Mouse (Mus musculus): Measurements from ENCODE around the gene Hnrnpl.

The Hnrnpl gene

DNA sequence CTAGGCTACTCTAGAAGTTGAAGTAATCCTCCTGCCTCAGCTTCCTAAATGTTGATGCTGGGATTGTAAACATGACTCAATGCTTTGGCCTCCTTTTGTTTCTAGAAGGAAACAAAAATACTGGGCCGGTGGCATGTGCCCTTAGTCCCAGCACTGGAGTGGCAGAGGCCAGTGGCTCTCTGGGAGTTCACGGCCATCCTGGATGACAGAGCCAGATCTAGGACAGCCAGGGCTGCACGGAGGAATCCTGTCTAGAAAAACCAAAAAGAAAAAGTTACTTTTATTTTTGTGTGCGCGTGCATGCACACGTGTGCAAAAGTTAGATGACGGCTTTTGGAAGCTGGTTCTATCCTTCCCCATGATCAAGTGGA, 18.0 kb downstream of the Hnrnpl start:
- DNase-seq (ENCODE audit: low read depth in 2 of 2, low spot score in 2 of 2): no peak

DNA sequence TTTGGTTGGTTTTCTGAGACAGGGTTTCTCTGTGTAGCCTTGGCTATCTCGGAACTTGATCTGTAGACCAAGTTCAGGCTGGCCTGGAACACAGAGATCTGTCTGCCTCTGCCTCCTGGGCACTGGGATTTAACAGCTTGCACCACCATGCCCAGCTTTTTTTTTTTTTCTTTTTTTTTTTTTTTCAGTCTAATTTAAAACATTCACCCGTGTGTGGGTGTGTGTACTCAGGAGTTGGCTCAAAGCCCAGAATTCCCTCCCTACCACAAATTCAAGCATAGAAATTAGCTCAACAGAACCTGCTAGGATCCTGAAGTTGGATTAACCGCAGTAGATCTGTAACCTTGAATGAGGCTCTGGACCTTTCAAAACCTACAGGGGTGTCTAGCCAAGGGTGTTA, 19.0 kb downstream of the Hnrnpl start:
- no peak for DNase-seq (ENCODE audit: low read depth in 2 of 2, low spot score in 2 of 2)

DNA sequence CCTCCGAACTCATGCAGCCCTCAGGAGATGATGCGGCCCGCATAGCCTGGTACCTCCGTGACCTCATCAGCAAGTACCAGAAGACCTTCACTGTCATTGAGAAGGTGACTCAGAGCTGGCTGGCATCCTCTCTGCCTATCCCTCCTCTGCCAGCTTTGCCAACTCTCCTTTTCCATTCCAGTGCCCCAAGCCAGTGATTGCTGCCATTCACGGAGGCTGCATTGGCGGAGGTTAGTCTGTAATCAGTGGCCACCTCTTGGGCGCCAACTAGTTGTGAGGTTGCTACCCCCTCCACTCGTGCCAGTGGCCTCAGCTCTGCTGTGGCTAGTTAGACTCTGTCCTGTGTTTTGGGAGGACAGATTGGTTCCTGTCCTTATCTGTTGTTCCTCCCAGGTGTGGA, 21.5 kb downstream of the Hnrnpl start:
- no peak for DNase-seq (ENCODE audit: low read depth in 2 of 2, low spot score in 2 of 2)

DNA sequence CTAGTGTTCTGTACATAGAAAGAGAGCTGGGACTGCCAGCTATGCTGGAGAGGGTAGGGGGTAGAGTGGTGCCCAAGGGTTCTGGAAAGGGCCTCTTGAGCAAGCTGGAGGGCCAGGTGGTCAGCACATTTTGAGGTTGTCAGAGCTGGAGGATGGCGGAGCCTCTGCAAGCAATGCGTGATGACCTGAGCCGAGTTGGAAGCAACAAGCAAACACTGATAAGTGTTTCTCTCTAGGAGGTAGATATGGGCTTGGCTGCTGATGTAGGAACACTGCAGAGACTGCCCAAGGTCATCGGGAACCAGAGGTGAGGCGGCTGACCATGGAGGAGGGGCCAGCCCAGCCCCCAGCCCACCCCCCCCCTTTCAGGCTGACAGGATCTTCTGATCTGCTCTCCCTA, 22.6 kb downstream of the Hnrnpl start:
- DNase-seq (ENCODE audit: low read depth in 2 of 2, low spot score in 2 of 2): no peak

DNA sequence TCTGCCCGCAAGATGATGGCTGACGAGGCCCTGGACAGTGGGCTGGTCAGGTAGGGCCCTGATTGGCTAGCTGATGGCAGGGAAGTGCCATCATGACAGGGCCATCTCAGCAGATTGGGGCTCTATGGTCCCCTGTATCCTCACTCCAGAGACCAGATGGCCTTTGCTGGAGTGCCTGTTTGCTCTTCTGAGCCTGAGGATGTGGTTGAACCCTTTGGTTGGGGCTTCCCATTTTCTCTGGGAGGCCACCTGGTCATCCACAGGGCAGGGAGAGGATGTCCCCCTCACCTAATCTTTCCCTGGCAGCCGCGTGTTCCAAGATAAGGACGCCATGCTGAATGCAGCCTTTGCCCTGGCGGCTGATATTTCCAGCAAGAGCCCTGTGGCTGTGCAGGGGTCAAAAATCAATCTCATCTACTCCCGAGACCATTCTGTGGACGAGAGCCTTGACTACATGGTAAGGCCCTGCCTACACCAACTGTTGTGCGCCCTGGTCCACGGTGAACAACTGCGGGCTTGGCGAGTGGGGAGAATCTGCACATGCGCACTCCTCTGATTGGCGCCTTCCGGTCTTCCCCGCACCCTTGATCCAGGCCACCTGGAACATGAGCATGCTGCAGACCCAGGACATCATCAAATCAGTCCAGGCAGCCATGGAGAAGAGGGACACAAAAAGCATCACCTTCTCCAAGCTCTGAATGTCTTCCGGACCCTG, 23.2 kb downstream of the Hnrnpl start:
- no peak for DNase-seq (ENCODE audit: low read depth in 2 of 2, low spot score in 2 of 2)

DNA sequence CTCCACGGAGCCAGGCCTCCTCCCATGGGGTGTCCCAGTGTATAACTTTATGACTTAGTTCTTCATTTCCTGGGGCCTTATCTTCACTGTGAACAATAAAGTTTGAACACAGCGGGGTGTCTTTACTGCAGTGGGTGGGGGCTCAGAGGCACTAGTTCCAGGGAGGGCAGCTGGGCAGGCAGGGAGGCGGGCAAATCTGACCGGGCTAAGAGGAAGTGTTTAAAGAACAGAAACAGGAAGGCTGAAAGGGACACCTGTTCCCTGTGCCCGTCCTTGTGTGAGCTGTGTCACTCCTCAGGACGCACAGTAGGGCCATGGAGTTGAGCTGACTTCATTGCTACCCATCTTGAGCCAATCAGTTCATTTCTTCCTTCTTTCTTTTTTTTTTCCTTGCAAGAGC, 23.8 kb downstream of the Hnrnpl start:
- DNase-seq (ENCODE audit: low read depth in 2 of 2, low spot score in 2 of 2): no peak

DNA sequence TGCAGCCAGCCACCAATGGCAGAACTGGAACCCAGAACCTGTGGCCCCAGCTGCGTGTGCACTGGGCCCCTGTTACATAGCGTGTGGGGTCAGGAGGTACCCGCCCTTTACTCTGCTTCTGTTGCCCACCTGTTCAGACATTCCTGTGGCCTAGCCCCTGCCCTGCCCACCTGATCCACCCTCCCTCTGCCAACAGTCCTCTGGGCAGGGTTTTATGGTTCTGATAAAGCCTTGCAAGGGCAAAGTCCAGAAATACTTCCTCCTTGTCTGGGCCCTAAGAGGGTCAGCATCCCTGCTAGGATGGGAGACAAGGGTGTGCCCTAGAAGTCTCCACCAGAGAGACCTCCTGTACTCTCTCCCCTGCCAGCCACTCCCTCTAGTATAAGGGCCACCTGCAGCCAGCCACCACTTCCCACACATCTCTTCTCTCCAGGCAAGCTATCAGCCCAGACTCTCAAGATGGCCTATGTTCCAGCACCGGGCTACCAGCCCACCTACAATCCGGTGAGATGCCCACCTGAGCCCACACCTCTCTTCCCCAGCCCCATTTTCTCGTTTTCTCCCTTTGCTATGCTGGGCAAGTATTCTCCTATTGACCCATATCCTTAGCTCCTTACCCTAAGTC, 25.5 kb downstream of the Hnrnpl start, which contains the start of gene Lgals4:
Gene Lgals4 (plus strand): TSS at position 132 of the 625 bp plus-strand sequence.
- no peak for DNase-seq (ENCODE audit: low read depth in 2 of 2, low spot score in 2 of 2)

DNA sequence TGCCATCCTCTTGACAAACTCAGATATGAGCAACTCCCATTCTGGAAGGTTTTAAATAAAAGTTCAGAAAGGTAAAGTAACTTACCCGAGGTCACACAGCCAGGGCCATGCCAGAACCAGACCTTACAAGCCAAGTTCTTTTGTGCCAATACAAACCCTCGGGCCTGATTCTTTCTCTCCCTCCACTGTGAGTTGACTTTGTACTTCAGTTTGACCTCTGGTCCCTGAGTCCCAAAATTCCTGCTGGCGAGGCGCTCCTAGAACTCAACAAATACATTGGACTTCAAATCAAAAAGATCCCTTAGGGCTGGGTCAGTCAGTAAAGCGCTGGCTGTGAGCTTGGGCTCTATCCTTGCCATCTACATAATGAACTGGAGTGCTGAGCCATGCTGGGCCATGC, 28.6 kb downstream of the Hnrnpl start:
- no peak for DNase-seq (ENCODE audit: low read depth in 2 of 2, low spot score in 2 of 2)

DNA sequence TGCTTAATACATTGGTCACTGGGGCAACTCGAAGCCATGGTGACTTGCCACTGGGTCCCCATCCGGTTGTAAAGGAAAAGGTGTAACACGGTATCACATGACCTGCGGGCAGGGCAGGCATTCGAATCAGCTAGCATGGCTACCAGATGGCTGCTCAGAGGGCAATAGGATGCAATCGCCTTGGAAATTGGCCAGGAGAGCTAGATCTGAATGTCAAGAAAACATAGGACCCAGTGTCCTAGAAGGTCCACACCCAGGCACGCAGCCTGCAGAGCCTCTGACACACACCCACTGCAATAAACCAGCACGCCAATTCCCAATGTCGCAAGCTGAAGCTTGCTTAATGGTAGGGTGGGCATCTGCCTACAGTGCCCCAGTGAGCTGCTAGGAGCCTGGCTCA, 30.0 kb downstream of the Hnrnpl start:
- DNase-seq (ENCODE audit: low read depth in 2 of 2, low spot score in 2 of 2): no peak

DNA sequence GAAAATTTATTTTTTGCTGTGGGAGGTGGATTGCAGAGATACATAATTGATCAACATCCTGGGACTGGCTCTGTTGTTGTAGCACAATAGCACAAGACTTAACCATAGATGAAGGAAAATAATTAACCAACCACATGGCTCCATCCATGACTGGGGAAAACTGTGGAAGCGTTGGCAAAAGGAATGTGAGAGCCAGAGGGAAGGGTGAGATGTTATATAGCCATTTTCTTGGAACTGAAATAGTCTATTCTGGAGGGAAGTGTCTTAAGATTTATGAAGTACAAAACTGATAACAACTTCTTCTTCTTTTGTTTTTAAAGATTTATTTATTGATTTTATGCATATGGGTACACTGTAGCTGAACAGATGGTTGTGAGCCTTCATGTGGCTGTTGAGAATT, 38.9 kb downstream of the Hnrnpl start:
- no peak for DNase-seq (ENCODE audit: low read depth in 2 of 2, low spot score in 2 of 2)

DNA sequence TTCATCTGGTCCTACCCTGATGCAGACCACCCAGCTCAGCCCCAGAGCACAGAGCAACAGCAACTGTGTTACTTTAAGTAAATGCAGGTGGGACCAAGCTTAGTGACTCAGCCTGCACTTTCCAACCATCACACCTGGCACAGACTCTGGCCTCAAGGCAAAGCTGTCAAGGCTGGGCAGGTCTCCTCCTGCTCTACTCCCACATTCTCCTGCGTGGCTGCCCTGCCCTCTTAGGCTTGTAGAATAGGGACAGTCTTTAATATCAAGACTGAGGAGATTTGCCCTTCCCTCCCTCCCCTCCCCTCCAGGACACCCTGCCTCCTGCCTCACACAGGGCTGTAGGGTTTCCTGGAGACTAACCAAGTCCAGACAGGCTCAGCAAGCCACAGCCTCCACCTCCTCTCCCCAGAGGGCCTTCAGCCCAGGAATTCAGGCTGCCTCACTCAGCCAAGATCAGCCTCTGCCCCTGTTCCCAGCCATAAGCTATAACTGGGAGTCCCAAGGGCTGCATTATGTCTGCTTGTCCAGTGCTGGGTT, 41.4 kb downstream of the Hnrnpl start:
- DNase-seq (ENCODE audit: low read depth in 2 of 2, low spot score in 2 of 2): no peak

DNA sequence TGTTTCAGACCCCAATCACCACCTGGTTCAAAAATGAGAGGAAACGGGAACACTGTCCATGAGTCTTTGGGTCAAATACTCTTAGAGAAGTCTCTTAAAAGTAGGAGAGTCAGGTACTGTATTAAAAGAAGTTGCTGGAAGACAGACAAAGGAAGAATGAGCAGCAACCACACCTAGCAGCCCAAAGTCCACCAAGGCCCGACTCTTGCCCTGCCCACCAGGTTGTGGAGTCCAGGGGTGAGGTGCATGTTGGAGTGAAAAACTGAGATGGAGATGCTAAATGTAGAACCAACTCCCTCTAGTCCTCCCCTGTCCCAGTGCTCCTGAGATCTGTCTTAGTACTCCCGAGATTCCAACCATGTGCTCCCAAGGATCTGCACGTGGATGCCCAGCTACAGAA, 42.3 kb downstream of the Hnrnpl start:
- no peak for DNase-seq (ENCODE audit: low read depth in 2 of 2, low spot score in 2 of 2)

DNA sequence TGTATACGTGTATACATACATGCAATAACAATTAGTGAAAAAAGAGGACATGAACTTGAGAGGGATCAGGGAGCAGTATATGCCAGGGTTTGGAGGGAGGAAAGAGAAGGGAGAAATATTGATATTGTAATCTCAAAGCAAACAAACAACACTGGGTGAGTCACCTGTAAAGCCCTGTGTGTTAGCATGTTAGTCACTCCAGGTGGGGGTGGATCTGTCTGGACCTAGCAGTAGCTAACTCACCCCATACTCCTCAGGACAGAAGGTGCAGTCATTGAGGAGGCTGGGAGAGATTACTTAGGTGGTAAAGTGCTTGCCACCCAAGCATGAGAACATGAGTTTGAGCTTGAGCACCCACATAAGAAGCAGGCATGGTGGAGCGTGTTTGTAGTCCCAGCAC, 51.6 kb downstream of the Hnrnpl start:
- DNase-seq (ENCODE audit: low read depth in 2 of 2, low spot score in 2 of 2): no peak

DNA sequence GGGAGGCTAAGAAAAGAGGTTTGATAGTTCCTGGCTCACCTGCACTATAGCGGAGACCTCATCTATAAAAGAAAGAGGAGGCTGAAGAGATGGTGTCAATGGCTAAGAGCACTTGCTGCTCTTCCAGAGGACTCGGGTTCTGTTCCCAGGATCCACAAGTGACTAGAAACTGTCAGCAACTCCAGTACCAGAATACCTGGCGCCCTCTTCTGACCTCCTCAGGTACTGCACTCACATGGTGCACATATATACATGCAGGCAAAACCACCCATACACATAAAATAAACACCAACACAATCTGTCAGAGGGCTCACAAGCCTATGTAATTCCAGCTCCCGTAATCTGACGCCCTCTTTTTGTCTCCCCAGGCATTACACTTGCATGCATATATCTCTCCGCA, 52.6 kb downstream of the Hnrnpl start:
- peak in 1 of 2 experiments; percentile 34 for DNase-seq (ENCODE audit: low read depth in 2 of 2, low spot score in 2 of 2)

DNA sequence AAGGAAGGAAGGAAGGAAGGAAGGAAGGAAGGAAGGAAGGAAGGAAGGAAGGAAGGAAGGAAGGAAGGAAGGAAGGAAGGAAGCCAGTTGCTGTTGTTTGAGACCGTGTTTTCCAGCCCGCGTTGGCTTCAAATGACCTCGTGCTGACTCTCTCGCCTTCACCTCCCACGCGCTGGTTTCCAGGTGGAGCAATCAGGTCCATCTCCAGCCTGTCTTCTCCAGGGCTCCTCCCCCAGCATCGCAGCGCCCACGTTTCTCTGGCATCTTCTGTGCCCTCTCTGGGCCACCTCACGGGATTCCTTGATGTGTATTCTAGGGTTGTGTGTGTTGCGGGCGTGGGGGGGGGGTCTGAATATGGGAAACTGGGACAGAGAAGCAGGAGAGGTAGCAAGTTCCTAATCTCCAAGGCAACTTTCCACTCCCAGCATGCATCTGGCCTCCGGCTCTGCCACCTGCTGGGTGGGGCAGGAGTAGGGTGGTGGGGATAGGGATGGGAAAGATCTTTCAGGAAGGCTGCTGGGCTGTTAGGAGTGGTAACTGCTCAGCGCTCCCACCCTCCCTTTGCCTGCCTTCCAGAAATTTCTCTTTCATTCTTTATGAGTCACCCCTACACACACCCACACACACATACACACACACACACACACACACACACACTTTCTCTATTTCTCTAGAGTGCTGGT, 54.6 kb downstream of the Hnrnpl start:
- no peak for DNase-seq (ENCODE audit: low read depth in 2 of 2, low spot score in 2 of 2)

DNA sequence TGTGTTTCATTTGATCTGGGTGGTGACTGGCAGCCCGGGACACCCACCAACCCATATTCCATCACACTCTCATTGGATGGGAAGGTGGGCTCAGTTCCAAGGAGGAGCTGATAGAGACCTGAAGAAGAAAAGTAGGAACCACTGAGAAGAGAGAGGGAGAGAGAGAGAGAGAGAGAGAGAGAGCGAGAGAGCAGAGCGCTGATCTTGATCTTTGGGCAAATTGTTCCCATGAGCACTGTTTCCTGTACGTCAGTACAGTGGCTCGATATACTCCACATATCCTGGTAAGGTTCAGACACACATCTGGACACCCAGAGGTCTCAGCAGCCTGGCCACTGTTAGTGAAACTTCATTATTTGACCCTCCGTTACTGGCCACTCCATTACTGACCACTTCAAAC, 55.2 kb downstream of the Hnrnpl start, which contains the start of gene Lgals7:
Gene Lgals7 (plus strand): TSS at position 314 of the 400 bp plus-strand sequence.
- DNase-seq (ENCODE audit: low read depth in 2 of 2, low spot score in 2 of 2): no peak

DNA sequence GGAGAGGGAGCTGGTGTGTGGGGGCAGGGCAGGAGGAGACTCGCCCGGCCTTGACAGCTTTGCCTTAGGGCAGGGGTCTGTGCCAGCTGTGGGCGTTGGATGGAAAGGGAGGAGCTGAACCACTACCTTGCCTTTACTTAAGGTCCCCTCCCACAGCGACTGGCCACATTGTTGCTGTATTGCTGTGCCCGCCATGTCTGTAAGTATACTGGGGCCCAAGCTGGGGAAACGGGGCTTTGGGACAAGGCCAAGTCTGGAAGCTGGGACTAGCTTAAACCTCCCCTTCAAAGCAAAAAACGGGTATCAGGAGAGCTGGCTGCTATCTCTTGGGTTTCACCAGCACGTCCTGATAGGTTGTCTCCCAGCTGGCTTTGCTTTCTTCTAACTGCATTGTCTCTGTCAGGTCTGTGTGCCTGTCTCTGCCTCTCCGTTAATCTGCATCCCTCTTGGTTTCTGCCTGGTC, 56.0 kb downstream of the Hnrnpl start:
- DNase-seq (ENCODE audit: low read depth in 2 of 2, low spot score in 2 of 2): no peak

DNA sequence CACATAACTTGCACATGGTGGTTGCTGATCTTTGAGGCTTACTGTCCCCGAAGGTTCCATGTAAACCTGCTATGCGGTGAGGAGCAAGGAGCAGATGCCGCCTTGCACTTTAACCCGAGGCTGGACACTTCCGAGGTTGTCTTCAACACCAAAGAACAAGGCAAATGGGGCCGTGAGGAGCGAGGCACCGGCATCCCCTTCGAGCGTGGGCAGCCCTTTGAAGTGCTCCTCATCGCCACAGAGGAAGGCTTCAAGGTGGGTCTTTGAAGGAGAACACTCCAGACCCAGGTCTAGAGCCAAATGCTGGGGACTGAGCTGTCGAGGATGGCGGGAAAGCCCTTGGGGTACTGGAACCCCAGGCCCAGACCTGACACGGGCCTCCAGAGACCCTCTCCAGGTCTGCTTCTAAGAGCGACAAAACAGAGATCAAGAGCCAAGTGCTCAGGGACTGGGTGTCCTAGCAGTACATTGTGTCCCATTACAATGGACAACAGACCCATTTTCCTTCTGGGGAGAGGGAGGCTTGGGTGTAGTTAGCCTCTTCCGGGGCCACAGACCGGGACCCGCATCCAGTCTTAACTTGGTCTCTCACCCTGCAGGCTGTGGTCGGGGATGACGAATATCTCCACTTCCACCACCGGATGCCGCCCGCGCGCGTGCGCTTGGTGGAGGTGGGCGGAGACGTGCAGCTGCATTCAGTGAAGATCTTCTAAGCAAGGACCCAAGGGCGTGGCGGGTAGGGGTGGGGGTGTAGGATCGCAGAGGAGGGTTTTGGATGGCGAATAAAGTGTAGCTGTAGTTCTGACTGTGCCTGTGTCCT, 57.4 kb downstream of the Hnrnpl start:
- peak; percentile 95 to 98 for DNase-seq (ENCODE audit: low read depth in 2 of 2, low spot score in 2 of 2)

DNA sequence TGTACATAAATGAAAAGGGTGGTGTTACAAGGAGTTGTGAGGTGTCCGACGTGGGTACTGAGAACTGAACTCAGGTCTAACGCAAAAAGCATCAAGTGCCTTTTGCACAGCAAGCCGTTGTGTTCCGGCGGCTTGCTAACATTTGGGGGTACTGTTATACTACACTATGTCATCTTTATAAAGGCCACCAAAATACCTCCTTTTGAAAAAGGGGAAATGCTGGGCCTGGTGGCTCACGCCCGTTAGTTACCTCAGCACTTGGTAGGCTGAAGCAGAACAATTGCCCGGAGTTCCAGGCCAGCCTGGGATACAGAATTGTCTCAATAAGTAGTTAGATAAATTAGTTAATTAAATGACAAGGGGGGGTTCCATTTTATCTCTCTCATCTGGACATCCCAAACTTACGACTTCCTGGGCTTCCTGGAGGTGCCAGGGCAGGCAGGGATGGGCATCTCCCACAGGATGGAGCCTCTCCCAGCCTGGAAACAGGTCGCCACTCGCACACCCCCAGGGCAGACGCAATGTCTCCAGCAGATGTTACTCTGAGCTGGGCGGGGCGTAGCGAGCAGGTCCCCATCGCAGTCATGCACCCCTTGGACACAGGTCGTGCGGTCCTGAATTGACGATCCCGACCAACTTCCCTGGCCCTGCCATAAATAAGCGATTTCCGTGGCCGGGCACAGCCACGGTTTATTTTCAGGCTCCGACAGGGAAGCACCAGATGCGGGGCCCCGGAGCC, 58.6 kb downstream of the Hnrnpl start:
- no peak for DNase-seq (ENCODE audit: low read depth in 2 of 2, low spot score in 2 of 2)

Data from CD8-positive naive resting alpha-beta T cell, adult 2 months (primary cell).